28 mouse cellular contexts compared by ENCODE assay signal in genomic region chr3:90461935-90462334, GRCm38 (mm10). TPM values are rescaled to one million over a fixed set of nuclear protein-coding genes. Genes with fewer than 3 reads are reported as not detected.
"Had no signal": no experiment of that assay in that cellular context is flagged by ENCODE, and none has a peak within 500 bp of the region (broad histone marks: within the 10 kb centered on the region; RNA-seq: fewer than 3 reads in every experiment).

No protein-coding gene starts in this region.

- H3K4me3 ChIP-seq: heart, embryonic 12.5 days; heart, embryonic 15.5 days; hindbrain, embryonic 10.5 days; hindbrain, embryonic 12.5 days; hindbrain, embryonic 13.5 days; hindbrain, embryonic 15.5 days; intestine, embryonic 15.5 days; layer of hippocampus, adult 2 months; left cerebral cortex, adult 2 months had no signal

- H3K27ac ChIP-seq: heart, embryonic 13.5 days; heart, embryonic 15.5 days; hindbrain, embryonic 10.5 days; hindbrain, embryonic 12.5 days; hindbrain, embryonic 13.5 days; hindbrain, embryonic 14.5 days; hindbrain, embryonic 15.5 days; hindbrain, postnatal 0 days; intestine, embryonic 15.5 days; kidney, embryonic 15.5 days; kidney, postnatal 0 days; layer of hippocampus, adult 2 months; left cerebral cortex, adult 2 months had no signal

- DNase-seq: heart, postnatal 36 days; heart, postnatal 4 days; kidney, adult 11 months; kidney, adult 18-20 months; kidney, adult 2 months; kidney, adult 8-10 months; kidney, adult 9 months; kidney, postnatal 10 days; kidney, postnatal 14 days; kidney, postnatal 25 days; kidney, postnatal 36 days; layer of hippocampus, adult 9-11 months had no signal

RNA-seq across cellular contexts. Expression of gene Npr1, which starts 3.7 kb away (rescaled TPM):
- total RNA-seq: hematopoietic stem cell, adult 5-6 weeks had no signal
- polyA plus RNA-seq: inflammation-experienced regulatory T-cells, adult 6 months had no signal
